Mouse (Mus musculus) hindbrain, embryonic 16.5 days (tissue): ENCODE data around the gene Actl7a. TPM values are rescaled to one million over a fixed set of nuclear protein-coding genes. Genes with fewer than 3 reads are reported as not detected.

Source experiments
- ATAC-seq: fragments of 200-750 bp; cut with Nextera tagmentation; 2 replicates; pipeline ENCODE4 v1.8.0; 2017; ENCODE audit warnings: moderate TSS enrichment, moderate library complexity
- H3K27ac ChIP-seq: fragments of 300-500 bp; sonication (generic); 2 replicates; pipeline ENCODE4 v1.5.1; 2014; ENCODE audit warnings: low read depth, mild to moderate bottlenecking, control low read depth, low read length, moderate library complexity
- H3K27me3 ChIP-seq: fragments of 300-500 bp; sonication (generic); replicated peaks from 2 replicates; pipeline ENCODE4 v1.6.1; 2014; ENCODE audit warnings: low read length; ENCODE audit not compliant: control insufficient read depth, insufficient read depth
- H3K36me3 ChIP-seq: fragments of 300-500 bp; sonication (generic); 2 replicates; pipeline ENCODE4 v1.6.1; 2014; ENCODE audit warnings: mild to moderate bottlenecking, low read length, moderate library complexity, mixed read lengths; ENCODE audit not compliant: control insufficient read depth, insufficient read depth
- H3K4me1 ChIP-seq: fragments of 300-500 bp; sonication (generic); 2 replicates; pipeline ENCODE4 v1.6.1; 2014; ENCODE audit warnings: low read depth, low read length; ENCODE audit not compliant: control insufficient read depth, insufficient read depth
- H3K4me2 ChIP-seq: fragments of 300-500 bp; sonication (generic); 2 replicates; pipeline ENCODE4 v1.6.1; 2014; ENCODE audit warnings: mild to moderate bottlenecking, low read length, control low read depth, moderate library complexity
- H3K4me3 ChIP-seq: fragments of 300-500 bp; sonication (generic); 2 replicates; pipeline ENCODE4 v1.5.1; 2014; ENCODE audit warnings: mild to moderate bottlenecking, low read length, control low read depth, moderate library complexity
- H3K9ac ChIP-seq: fragments of 300-500 bp; sonication (generic); 2 replicates; pipeline ENCODE4 v1.6.1; 2014; ENCODE audit warnings: low read depth, mild to moderate bottlenecking, control low read depth, low read length, moderate library complexity
- H3K9me3 ChIP-seq: fragments of 300-500 bp; sonication (generic); 2 replicates; pipeline ENCODE4 v1.6.1; 2014; ENCODE audit warnings: mild to moderate bottlenecking, low read length, moderate library complexity; ENCODE audit not compliant: control insufficient read depth
- WGBS: fragments of 180-500 bp; shearing (Covaris S2); extraction: QIAGEN DNeasy Blood & Tissue Kit; methylation state at CpG from one replicate; pipeline ENCODE4 v1.1.7; 2014; 5-methylcytosine and 5-hydroxymethylcytosine counted together
- polyA plus RNA-seq: library from polyadenylated mRNA; unstranded; fragments of >200 nt; fragmentation: Nextera tagmentation; extraction: Ambion mirVana; gene quantifications from 2 replicates; pipeline ENCODE4 v1.2.1, GENCODE M21; 2015

Actl7a gene
- polyA plus RNA-seq, 1 experiment from 2014 or later = not detected

DNA sequence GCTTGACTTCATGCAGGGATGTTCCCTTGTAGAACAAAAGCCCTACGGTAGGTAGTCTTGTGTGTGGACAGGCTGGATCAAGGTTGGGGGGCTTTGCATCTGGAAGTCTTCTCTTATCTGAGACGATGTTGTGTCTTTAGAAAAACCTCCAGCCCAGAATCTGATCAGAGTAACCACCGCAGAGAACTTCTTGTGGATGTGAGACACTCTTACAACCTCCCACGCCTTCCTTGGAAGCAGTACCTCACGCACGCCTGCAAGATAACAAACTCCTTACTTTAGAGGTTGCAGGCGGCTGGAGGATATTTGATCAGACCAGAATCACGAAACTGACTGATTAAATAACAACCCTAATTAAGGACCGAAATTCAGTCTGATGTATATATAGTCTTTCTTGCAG is 22.8 kb upstream of the Actl7a start:
- Histone ChIP-seq H3K9ac (no peak overlapping the region), H3K4me3 (no peak overlapping the region), H3K36me3 (no peaks in the 10 kb centered on the region), H3K4me1 (no peaks in the 10 kb centered on the region), H3K9me3 (no peaks in the 10 kb centered on the region), H3K27me3 (no peaks in the 10 kb centered on the region), H3K4me2 (no peak overlapping the region), H3K27ac (no peak overlapping the region)
- WGBS = 89% methylated on average over 9 of the region's 9 CpGs
- ATAC-seq = no peak

- Histone ChIP-seq H3K9ac (no peak overlapping the region), H3K4me3 (no peak overlapping the region), H3K4me2 (no peak overlapping the region), H3K9me3 (no peaks in the 10 kb centered on the region), H3K27me3 (no peaks in the 10 kb centered on the region), H3K4me1 (no peaks in the 10 kb centered on the region), H3K36me3 (no peaks in the 10 kb centered on the region), H3K27ac (no peak overlapping the region)
- 33% methylated on average over 3 of the region's 3 CpGs for WGBS
- ATAC-seq = no peak
These were observed 21.7 kb upstream of the Actl7a start for GRCm38 (mm10) chr4:56721469-56721868.

DNA sequence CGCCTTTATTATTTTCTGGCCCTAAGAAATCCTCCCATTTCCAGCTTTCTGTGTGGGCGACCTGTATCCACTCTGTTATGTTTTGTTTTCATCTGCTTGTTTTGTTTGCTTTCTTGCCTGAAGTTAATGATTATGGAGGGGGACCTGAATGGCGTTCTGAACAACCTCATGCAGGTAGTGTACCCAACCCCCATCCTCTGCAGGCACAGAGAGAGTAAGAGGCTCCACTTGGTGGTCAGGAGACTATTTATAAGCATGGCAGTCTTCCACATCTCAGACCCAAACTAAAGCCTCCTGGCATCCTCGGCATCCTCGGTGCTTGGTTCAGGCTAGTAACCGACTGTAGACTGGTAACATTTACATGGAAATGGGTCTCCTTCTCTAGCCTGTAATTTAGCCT is 20.9 kb upstream of the Actl7a start:
- H3K4me1 ChIP-seq = no peaks in the 10 kb centered on the region
- ATAC-seq = no peak
- H3K36me3 ChIP-seq = no peaks in the 10 kb centered on the region
- H3K27ac ChIP-seq = no peak overlapping the region
- peaks cover under 1% of the 10 kb centered on the region; the same call in 1 of the 2 replicates for H3K9me3 ChIP-seq
- no peak overlapping the region for H3K9ac ChIP-seq
- no peak overlapping the region for H3K4me3 ChIP-seq
- no peaks in the 10 kb centered on the region for H3K27me3 ChIP-seq
- H3K4me2 ChIP-seq = no peak overlapping the region
- 61% methylated on average over 6 of the region's 6 CpGs for WGBS

DNA sequence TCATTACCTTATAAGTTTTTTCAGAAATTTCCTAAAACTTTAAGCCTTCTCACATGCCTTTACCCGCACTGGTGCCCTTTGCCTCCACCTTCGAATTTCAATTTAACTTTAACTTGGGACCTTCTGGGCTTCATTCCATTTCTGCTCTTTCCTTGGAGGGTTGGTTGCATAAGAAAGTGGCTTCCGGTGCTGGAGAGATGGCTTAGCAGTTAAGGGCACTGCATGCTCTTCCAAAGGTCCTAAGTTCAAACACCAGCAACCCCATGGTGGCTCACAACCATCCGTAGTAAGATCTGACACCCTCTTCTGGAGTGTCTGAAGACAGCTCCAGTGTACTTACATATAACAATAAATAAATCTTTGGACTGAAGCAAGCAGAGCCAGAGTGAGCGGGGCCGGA is 20.0 kb upstream of the Actl7a start:
- Histone ChIP-seq H3K9ac (no peak overlapping the region), H3K4me2 (no peak overlapping the region), H3K4me1 (no peaks in the 10 kb centered on the region), H3K4me3 (no peak overlapping the region), H3K27ac (no peak overlapping the region), H3K27me3 (no peaks in the 10 kb centered on the region), H3K9me3 (peaks cover 4% of the 10 kb centered on the region), H3K36me3 (no peaks in the 10 kb centered on the region)
- ATAC-seq = no peak
- WGBS = 93% methylated on average over 6 of the region's 6 CpGs

DNA sequence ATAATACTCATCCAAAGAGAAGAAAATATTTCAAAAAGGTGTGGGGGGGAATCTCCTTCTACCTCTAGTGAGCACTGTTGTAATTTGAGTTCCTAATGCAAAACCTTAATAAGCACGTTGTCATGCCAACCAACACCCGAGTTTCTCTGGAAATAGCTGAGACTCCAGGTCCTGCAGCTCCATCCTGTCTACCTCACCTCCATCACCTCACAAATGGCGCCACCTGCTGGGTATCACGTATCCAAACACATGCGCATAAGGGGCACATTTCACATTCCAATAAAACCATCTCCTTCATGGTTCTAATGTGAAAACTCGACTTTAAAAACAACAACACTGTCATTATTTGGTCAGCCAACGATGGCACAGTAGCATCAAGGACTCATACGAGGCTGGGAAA is 17.4 kb upstream of the Actl7a start:
- H3K9ac ChIP-seq = no peak overlapping the region
- no peaks in the 10 kb centered on the region for H3K4me1 ChIP-seq
- H3K4me3 ChIP-seq = no peak overlapping the region
- H3K9me3 ChIP-seq = peaks cover 4% of the 10 kb centered on the region
- no peaks in the 10 kb centered on the region for H3K36me3 ChIP-seq
- H3K27me3 ChIP-seq = no peaks in the 10 kb centered on the region
- 64% methylated on average over 8 of the region's 8 CpGs for WGBS
- H3K4me2 ChIP-seq = no peak overlapping the region
- no peak for ATAC-seq
- no peak overlapping the region for H3K27ac ChIP-seq

DNA sequence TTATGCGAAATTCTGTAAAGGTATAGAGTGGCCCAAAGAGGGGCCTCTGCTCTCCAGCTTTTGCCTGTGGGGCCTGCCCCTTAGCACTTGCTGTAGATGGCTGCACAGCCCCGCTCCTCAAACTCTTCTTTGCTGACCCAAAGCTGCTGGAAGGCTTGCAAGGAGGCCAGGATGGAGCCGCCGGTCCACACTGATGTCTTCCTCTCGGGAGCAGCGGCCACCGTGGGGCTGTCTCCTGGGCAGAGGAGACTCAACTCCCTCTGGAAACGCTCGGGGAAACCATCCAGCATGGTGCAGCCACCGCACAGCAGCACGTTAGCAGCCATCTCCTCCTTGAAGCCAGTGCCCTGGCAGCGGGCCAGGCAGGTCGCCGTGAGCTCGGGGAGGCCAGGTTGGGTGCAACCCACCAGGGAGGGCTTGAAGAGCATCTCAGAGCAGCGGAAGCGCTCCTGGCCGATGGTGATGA is 3.2 kb upstream of the Actl7a start, which contains the start of gene Gm26657:
Gm26657 (plus strand) TSS at position 51 of the 466 bp plus-strand sequence.
- H3K9ac ChIP-seq = no peak within 1 kb of the TSS
- 82% methylated on average over 18 of the region's 18 CpGs for WGBS
- H3K36me3 ChIP-seq = peaks cover 7% of the 10 kb centered on the region
- no peak within 1 kb of the TSS for H3K4me2 ChIP-seq
- no peaks in the 10 kb centered on the region for H3K4me1 ChIP-seq
- ATAC-seq = no peak
- no peak within 1 kb of the TSS for H3K27ac ChIP-seq
- no peak within 1 kb of the TSS for H3K4me3 ChIP-seq
- no peaks in the 10 kb centered on the region for H3K9me3 ChIP-seq
- no peaks in the 10 kb centered on the region for H3K27me3 ChIP-seq

GRCm38 (mm10) chr4:56740611-56741010 is 2.6 kb upstream of the Actl7a start:
- H3K4me1 ChIP-seq = no peaks in the 10 kb centered on the region
- no peak overlapping the region for H3K4me3 ChIP-seq
- no peak overlapping the region for H3K9ac ChIP-seq
- H3K27ac ChIP-seq = no peak overlapping the region
- no peaks in the 10 kb centered on the region for H3K9me3 ChIP-seq
- WGBS = 95% methylated on average over 20 of the region's 20 CpGs
- H3K36me3 ChIP-seq = peaks cover 10% of the 10 kb centered on the region
- no peaks in the 10 kb centered on the region for H3K27me3 ChIP-seq
- ATAC-seq = no peak
- H3K4me2 ChIP-seq = no peak overlapping the region

DNA sequence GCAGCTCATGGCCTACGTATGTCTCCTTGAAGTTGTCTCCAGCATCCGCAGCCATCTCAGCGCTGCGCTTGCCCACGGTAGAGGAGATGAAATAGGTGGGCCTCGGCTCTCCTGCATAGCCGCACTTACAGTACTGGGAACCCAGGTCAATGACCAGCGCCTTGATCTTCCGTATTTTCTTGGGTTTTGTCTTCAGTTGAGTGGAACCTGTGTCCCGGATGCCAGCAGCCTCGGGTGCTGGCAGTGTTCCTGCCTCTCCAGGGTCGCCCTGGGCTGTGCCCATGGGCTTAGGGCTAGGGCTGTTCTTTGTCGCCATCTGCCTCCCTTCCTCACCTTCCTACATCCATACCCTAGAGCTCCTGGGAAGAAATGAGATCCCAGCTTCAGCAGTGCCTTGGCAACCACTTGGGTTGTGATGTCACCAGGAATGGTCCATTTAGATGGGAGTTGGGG is 2.1 kb upstream of the Actl7a start, which contains the start of gene Actl7b:
Actl7b (minus strand) TSS at position 403 of the 453 bp plus-strand sequence.
- WGBS = 95% methylated on average over 13 of the region's 13 CpGs
- Histone ChIP-seq H3K27me3 (no peaks in the 10 kb centered on the region), H3K9ac (no peak within 1 kb of the TSS), H3K4me2 (no peak within 1 kb of the TSS), H3K4me3 (no peak within 1 kb of the TSS), H3K9me3 (no peaks in the 10 kb centered on the region), H3K4me1 (no peaks in the 10 kb centered on the region), H3K27ac (no peak within 1 kb of the TSS), H3K36me3 (peaks cover 10% of the 10 kb centered on the region)
- ATAC-seq = no peak

DNA sequence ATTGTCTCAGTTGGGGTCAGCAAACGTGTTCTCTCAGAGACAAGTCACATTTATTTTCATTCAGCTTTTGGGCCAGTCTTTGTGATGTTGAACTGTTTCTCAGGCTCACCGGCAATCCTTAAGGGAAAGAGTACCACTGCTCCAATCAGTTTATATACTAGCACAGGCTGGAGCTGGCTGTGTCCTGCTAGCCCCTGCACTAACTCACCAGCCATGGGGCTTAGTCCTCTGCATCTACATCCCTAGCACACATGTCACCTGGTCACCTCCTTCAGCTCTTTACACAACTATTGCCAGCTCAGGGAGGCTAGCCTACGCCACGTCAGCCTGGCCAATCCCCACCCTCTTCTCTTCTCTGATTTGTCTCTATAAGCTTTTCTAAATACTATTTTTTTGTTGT is 515 bp upstream of the Actl7a start:
- ATAC-seq = no peak
- 88% methylated on average over 4 of the region's 4 CpGs for WGBS

DNA sequence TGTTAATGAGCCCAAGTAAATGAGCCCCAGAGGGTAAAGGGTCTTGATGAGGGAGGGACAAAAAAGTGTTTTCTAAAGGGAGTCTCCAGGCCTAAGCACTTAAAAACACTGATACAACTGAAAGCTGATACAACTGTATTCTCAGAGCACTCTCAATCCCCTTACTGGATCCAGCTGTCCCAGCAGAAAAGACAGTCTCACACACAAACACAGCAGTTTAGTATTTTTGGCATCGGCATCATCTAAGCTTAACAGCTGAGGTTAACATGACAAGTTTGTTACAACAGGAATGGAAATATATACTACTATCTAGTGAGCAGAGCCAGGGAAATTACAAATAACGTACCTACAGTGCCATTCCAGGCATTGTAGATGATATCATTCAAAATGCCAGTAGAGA is 3.1 kb downstream of the Actl7a start:
- Histone ChIP-seq H3K4me1 (no peaks in the 10 kb centered on the region), H3K9ac (no peak overlapping the region), H3K4me2 (no peak overlapping the region), H3K27ac (no peak overlapping the region), H3K9me3 (no peaks in the 10 kb centered on the region), H3K4me3 (no peak overlapping the region), H3K27me3 (no peaks in the 10 kb centered on the region), H3K36me3 (peaks cover 25% of the 10 kb centered on the region)
- ATAC-seq = no peak
- WGBS = 94% methylated on average over 2 of the region's 2 CpGs

More for the DNA sequence above, 515 bp upstream of the Actl7a start:
- Histone ChIP-seq H3K27ac (no peak overlapping the region), H3K36me3 (peaks cover 12% of the 10 kb centered on the region), H3K9me3 (no peaks in the 10 kb centered on the region), H3K4me2 (no peak overlapping the region), H3K4me3 (no peak overlapping the region), H3K27me3 (no peaks in the 10 kb centered on the region), H3K4me1 (no peaks in the 10 kb centered on the region), H3K9ac (no peak overlapping the region)
